Mouse (Mus musculus) midbrain, postnatal 0 days (tissue): ENCODE results near the gene Gm9857. TPM values are rescaled to one million over a fixed set of nuclear protein-coding genes. Genes with fewer than 3 reads are reported as not detected.
A peak's percentile ranks its signal among the peaks of the same experiment; 100 is the strongest.

Experiments used
- ATAC-seq: fragments of 200-750 bp; cut with Nextera tagmentation; 2 replicates; pipeline ENCODE4 v1.8.0; 2017; ENCODE audit warnings: moderate number of reproducible peaks, mild to moderate bottlenecking, moderate TSS enrichment, moderate library complexity; ENCODE audit not compliant: low FRiP score
- DNase-seq: peaks from one replicate; pipeline ENCODE4 v3.0.0-alpha.2; 2015; ENCODE audit warnings: low spot score
- H3K27ac ChIP-seq: fragments of 300-500 bp; sonication (generic); 2 replicates; pipeline ENCODE4 v1.5.1; 2014; ENCODE audit warnings: low read depth, mild to moderate bottlenecking, low read length, mixed read lengths
- H3K27me3 ChIP-seq: fragments of 300-500 bp; sonication (generic); 2 replicates; pipeline ENCODE4 v1.6.1; 2014; ENCODE audit warnings: low read length, control low read depth, mixed read lengths; ENCODE audit not compliant: insufficient read depth
- H3K36me3 ChIP-seq: fragments of 300-500 bp; sonication (generic); 2 replicates; pipeline ENCODE4 v1.6.1; 2014; ENCODE audit warnings: low read length, control low read depth, mixed read lengths; ENCODE audit not compliant: insufficient read depth
- H3K4me1 ChIP-seq: fragments of 300-500 bp; sonication (generic); 2 replicates; pipeline ENCODE4 v1.6.1; 2014; ENCODE audit warnings: mild to moderate bottlenecking, control low read depth, antibody characterized with exemption, low read length, mixed read lengths; ENCODE audit not compliant: insufficient read depth
- H3K4me2 ChIP-seq: fragments of 300-500 bp; sonication (generic); 2 replicates; pipeline ENCODE4 v1.6.1; 2014; ENCODE audit warnings: low read depth, mild to moderate bottlenecking, low read length, mixed read lengths; ENCODE audit not compliant: poor library complexity, severe bottlenecking
- H3K4me3 ChIP-seq: fragments of 300-500 bp; sonication (generic); 2 replicates; pipeline ENCODE4 v1.5.1; 2014; ENCODE audit warnings: low read depth, mild to moderate bottlenecking, low read length, moderate library complexity
- H3K9ac ChIP-seq: fragments of 300-500 bp; sonication (generic); replicated peaks from 2 replicates; pipeline ENCODE4 v1.6.1; 2014; ENCODE audit warnings: mild to moderate bottlenecking, low read length, moderate library complexity, mixed read lengths; ENCODE audit not compliant: poor library complexity, severe bottlenecking
- H3K9me3 ChIP-seq: fragments of 300-500 bp; sonication (generic); 2 replicates; pipeline ENCODE4 v1.6.1; 2016; ENCODE audit warnings: low read length, control low read depth
- CTCF ChIP-seq: IDR thresholded peaks from 2 replicates; pipeline ENCODE4 v1.5.1; 2016; ENCODE audit warnings: antibody characterized with exemption, mild to moderate bottlenecking
- WGBS: fragments of 180-500 bp; shearing (Covaris S2); extraction: QIAGEN DNeasy Blood & Tissue Kit; methylation state at CpG from one replicate; pipeline ENCODE4 v1.1.7; 2014; 5-methylcytosine and 5-hydroxymethylcytosine counted together
- polyA plus RNA-seq: library from polyadenylated mRNA; unstranded; fragments of >200 nt; fragmentation: Nextera tagmentation; extraction: Ambion mirVana; gene quantifications from 2 replicates; pipeline ENCODE4 v1.2.1, GENCODE M21; 2015
- total RNA-seq: library from RNA; depleted of rRNA; stranded (reverse); fragments of >200 nt; gene quantifications from 2 replicates; pipeline ENCODE4 v1.2.3, GENCODE M21; 2014; rRNA removed

The Gm9857 gene
- total and polyA plus RNA-seq, 2 experiments from 2014 or later: not detected

- TF ChIP-seq CTCF: no peak
- ATAC-seq (no peak), DNase-seq (no peak)
- H3K27ac ChIP-seq: no peak overlapping the region
- H3K4me1 ChIP-seq: no peaks in the 10 kb centered on the region
- H3K4me3 ChIP-seq: no peak overlapping the region
- H3K9ac ChIP-seq: no peak overlapping the region
- no peak overlapping the region for H3K4me2 ChIP-seq
- H3K36me3 ChIP-seq: peaks cover 28% of the 10 kb centered on the region
- 78% methylated on average over 5 of the region's 5 CpGs for WGBS
- H3K27me3 ChIP-seq: no peaks in the 10 kb centered on the region
- no peaks in the 10 kb centered on the region for H3K9me3 ChIP-seq
Measured at GRCm38 (mm10) chr3:108900681-108901080, 39.6 kb downstream of the Gm9857 start.

- Histone ChIP-seq H3K27me3 (no peaks in the 10 kb centered on the region), H3K36me3 (peaks cover 24% of the 10 kb centered on the region), H3K4me2 (no peak overlapping the region), H3K27ac (no peak overlapping the region), H3K4me3 (no peak overlapping the region), H3K4me1 (no peaks in the 10 kb centered on the region), H3K9ac (no peak overlapping the region), H3K9me3 (no peaks in the 10 kb centered on the region)
- ATAC-seq (no peak), DNase-seq (no peak)
- no peak for TF ChIP-seq CTCF
- 87% methylated on average over 3 of the region's 3 CpGs for WGBS
Measured at GRCm38 (mm10) chr3:108900147-108900546, 40.1 kb downstream of the Gm9857 start.

DNA sequence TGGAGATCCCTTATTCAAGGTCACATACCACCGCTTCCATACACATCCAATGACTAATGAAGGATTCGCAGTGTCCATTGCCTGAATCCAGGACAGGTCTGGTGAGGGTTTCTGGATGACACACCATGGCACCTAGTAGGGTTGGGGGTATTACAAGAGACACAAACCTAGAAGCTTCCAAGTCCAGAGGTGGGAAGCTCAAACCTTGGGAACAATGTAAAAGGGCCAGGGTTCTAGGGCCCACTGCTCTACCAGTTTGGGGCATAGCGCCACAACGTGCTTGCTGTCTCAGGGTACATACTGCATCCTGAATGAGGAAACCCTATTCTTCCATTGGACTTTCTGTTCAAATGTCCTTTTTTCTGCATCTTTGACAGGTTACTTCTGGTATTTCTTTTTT, 41.6 kb downstream of the Gm9857 start:
- Histone ChIP-seq H3K9ac (no peak overlapping the region), H3K36me3 (peaks cover 13% of the 10 kb centered on the region), H3K4me2 (no peak overlapping the region), H3K4me1 (no peaks in the 10 kb centered on the region), H3K9me3 (no peaks in the 10 kb centered on the region), H3K27ac (no peak overlapping the region), H3K27me3 (no peaks in the 10 kb centered on the region), H3K4me3 (no peak overlapping the region)
- TF ChIP-seq CTCF: no peak
- ATAC-seq (peak; percentile 38; the same call in 1 of the 2 replicates), DNase-seq (no peak)
- WGBS: 93% methylated on average over 4 of the region's 4 CpGs

DNA sequence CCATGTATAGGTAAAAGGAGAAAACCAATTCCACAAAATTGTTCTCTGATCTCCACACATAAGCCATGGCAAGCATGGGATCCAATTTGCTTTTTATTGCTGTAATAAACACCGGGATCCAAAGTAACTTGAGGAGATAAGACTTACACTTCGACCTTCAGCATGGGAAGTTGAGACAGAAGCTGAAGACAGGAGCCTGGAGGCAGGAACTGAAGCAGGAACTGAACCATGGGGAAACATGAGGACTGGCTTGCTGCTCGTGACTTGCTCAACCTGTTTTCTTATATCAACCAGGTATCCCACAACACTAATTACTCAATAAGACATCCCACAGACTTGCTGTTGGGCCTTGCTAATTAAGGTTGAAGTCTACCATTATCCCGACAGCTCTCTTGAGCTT, 47.3 kb downstream of the Gm9857 start:
- ATAC-seq (no peak), DNase-seq (no peak)
- no peak overlapping the region for H3K27ac ChIP-seq
- 75% methylated on average over 4 of the region's 4 CpGs for WGBS
- no peaks in the 10 kb centered on the region for H3K4me1 ChIP-seq
- no peak overlapping the region for H3K9ac ChIP-seq
- no peaks in the 10 kb centered on the region for H3K27me3 ChIP-seq
- no peaks in the 10 kb centered on the region for H3K9me3 ChIP-seq
- H3K4me3 ChIP-seq: no peak overlapping the region
- no peak overlapping the region for H3K4me2 ChIP-seq
- no peaks in the 10 kb centered on the region for H3K36me3 ChIP-seq
- no peak for TF ChIP-seq CTCF

DNA sequence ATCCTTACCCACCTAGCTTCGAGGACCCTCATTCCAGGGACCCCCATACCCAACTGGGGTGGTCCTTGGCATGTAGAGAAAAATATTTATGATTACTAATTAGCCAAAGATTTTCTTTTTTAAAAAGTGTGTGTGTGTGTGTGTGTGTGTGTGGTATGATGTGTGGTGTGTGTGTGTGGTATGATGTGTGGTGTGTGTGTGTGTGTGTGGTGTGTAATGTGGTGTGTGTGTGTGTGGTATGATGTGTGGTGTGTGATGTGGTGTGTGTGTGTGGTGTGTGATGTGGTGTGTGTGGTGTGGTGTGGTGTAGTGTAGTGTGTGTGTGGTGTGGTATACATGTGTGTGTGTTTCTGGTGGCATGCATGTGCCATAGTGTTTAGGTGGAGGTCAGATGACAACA, 48.2 kb downstream of the Gm9857 start:
- WGBS: 77% methylated on average over 1 of the region's 1 CpGs
- H3K4me2 ChIP-seq: no peak overlapping the region
- no peak overlapping the region for H3K4me3 ChIP-seq
- no peaks in the 10 kb centered on the region for H3K4me1 ChIP-seq
- H3K9ac ChIP-seq: no peak overlapping the region
- H3K36me3 ChIP-seq: no peaks in the 10 kb centered on the region
- ATAC-seq (no peak), DNase-seq (no peak)
- TF ChIP-seq CTCF: no peak
- no peaks in the 10 kb centered on the region for H3K9me3 ChIP-seq
- H3K27ac ChIP-seq: no peak overlapping the region
- H3K27me3 ChIP-seq: no peaks in the 10 kb centered on the region

Other genes with a start within 250 kb of the Gm9857 start
- gene Gpsm2, start 218.1 kb downstream of the Gm9857 start, total RNA-seq: 8.6 and 10.6 TPM in 2 replicates
- 12.7 and 13.3 TPM in 2 replicates for gene Gpsm2, start 218.1 kb downstream of the Gm9857 start, polyA plus RNA-seq
- not detected in 2 replicates for gene Aknad1, start 200.8 kb downstream of the Gm9857 start, total RNA-seq
- gene Aknad1, start 200.8 kb downstream of the Gm9857 start, polyA plus RNA-seq: not detected in 2 replicates
- gene Stxbp3, start 99.9 kb downstream of the Gm9857 start, total RNA-seq: 8.8 and 12.3 TPM in 2 replicates
- 10.7 and 11.7 TPM in 2 replicates for gene Stxbp3, start 99.9 kb downstream of the Gm9857 start, polyA plus RNA-seq
- not detected in 2 replicates for gene Fndc7, start 50.4 kb downstream of the Gm9857 start, total RNA-seq
- gene Fndc7, start 50.4 kb downstream of the Gm9857 start, polyA plus RNA-seq: 0.09 TPM in 1 of 2 replicates, not detected in the other
- gene Prpf38b, start 28.7 kb downstream of the Gm9857 start, total RNA-seq: 33.5 and 36.9 TPM in 2 replicates
- 32.5 and 42.2 TPM in 2 replicates for gene Prpf38b, start 28.7 kb downstream of the Gm9857 start, polyA plus RNA-seq
- gene Henmt1, start 572 bp downstream of the Gm9857 start, total RNA-seq: 1.3 and 2.3 TPM in 2 replicates
- gene Henmt1, start 572 bp downstream of the Gm9857 start, polyA plus RNA-seq: 2.2 and 2.6 TPM in 2 replicates
- gene Fam102b, start 87.2 kb upstream of the Gm9857 start, total RNA-seq: 84.1 and 100 TPM in 2 replicates
- gene Fam102b, start 87.2 kb upstream of the Gm9857 start, polyA plus RNA-seq: 26.6 and 29.8 TPM in 2 replicates
- gene Slc25a54, start 140.0 kb upstream of the Gm9857 start, total RNA-seq: not detected in 2 replicates
- gene Slc25a54, start 140.0 kb upstream of the Gm9857 start, polyA plus RNA-seq: 0.12 TPM in 1 of 2 replicates, not detected in the other
- gene Slc25a24, start 182.7 kb upstream of the Gm9857 start, total RNA-seq: 2.9 and 6.0 TPM in 2 replicates
- gene Slc25a24, start 182.7 kb upstream of the Gm9857 start, polyA plus RNA-seq: 2.8 and 2.9 TPM in 2 replicates